Mouse (Mus musculus): ENCODE results near the gene Zfp277. TPM values are rescaled to one million over a fixed set of nuclear protein-coding genes. Genes with fewer than 3 reads are reported as not detected.

The Zfp277 gene
- polyA plus RNA-seq, 1 experiment, result 2.2 TPM

DNA sequence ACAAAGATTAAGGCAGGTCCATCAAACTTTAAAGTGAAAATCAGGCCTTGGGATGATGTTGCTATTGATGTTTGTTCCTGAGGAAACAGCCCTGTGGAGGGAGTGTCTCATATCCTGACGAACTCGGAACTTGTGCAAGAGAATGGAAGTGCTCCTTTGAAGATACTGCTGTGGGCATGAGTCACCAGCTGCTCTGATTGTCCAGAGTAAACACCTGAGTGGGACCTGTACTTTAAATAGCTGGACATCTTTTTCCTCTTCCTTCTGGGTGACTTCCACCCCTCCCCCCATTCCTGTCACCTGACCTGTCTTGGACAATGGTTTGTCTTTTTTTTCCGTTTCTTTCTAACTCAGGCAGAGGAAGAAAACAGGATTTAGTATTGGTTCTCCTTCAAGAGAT is 13.3 kb upstream of the Zfp277 start:
- Histone ChIP-seq H3K36me3 (ENCODE audit: control insufficient read depth, insufficient read depth, low read length) (no peaks in the 10 kb centered on the region), H3K27me3 (ENCODE audit: control insufficient read depth, insufficient read depth, low read length) (no peaks in the 10 kb centered on the region), H3K27ac (ENCODE audit: insufficient read depth, low read depth, low read length) (no peak overlapping the region), H3K4me1 (ENCODE audit: control insufficient read depth, insufficient read depth, insufficient read length, low read length) (no peaks in the 10 kb centered on the region), H3K4me3 (ENCODE audit: low read depth, low read length) (no peak overlapping the region)
- WGBS, result 42% methylated on average over 3 of the region's 3 CpGs
- TF ChIP-seq CTCF (IDR thresholded peaks at IDR 0.05; ENCODE audit: extremely low read depth, insufficient read length, insufficient replicate concordance, low read depth, low read length), result no peak

DNA sequence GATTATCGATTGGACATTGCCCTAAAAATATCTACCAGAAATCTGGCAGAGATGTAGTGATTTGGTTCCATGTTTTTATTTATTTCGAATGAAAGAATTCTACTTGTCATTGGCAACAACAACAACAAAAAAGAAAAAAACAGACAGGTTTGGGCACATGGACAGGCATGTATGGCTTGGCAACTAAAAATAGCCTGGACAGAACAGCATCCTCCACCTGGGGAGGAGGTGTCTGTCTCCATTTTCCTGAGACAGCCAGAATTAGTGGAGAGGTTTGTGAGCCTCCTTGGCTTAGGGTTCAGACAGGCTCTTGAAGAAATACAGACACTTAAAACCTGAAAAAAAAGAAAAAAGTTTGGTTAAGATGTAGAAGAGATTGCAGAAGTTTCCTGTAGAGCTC is 10.8 kb upstream of the Zfp277 start:
- Histone ChIP-seq H3K4me3 (ENCODE audit: low read depth, low read length) (no peak overlapping the region), H3K27ac (ENCODE audit: insufficient read depth, low read depth, low read length) (no peak overlapping the region), H3K27me3 (ENCODE audit: control insufficient read depth, insufficient read depth, low read length) (no peaks in the 10 kb centered on the region), H3K4me1 (ENCODE audit: control insufficient read depth, insufficient read depth, insufficient read length, low read length) (no peaks in the 10 kb centered on the region), H3K36me3 (ENCODE audit: control insufficient read depth, insufficient read depth, low read length) (no peaks in the 10 kb centered on the region)
- WGBS, result 81% methylated on average over 2 of the region's 2 CpGs
- TF ChIP-seq CTCF (IDR thresholded peaks at IDR 0.05; ENCODE audit: extremely low read depth, insufficient read length, insufficient replicate concordance, low read depth, low read length) (no peak), POLR2A (IDR thresholded peaks at IDR 0.05; ENCODE audit: low read depth, low read length) (no peak)

DNA sequence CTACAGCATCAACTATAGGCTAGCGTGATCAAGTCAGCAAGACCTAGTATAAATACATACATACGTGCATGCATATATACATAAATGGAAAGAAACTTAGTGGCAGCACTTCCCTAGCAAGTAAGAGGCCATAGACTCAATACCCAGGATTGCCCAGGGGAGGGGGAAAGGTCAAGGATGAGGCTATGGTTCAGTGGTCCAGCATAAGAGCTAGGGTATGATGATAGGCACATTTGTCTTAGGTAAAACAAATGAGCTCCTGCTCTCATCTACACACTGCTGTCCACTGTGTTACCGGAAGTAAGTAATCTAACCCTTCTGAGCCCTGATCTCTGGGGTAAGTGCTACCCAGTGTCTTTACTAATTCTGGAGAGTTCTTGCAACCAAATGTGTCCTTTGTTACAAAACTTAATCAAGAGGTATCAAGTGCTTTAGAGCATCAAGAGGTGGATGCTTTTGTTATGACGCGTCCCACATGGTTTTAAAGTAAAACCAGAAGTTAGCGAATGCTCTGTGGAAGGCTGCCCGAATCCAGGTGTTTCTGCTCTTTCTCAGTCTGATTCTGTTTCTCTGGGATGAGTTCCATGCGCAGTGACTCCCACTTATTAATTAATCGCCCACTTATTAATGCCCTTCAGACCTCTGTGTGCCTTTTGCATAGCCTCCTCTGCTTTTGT is 3.6 kb upstream of the Zfp277 start:
- TF ChIP-seq POLR2A (IDR thresholded peaks at IDR 0.05; ENCODE audit: low read depth, low read length), result no peak
- TF ChIP-seq CTCF (IDR thresholded peaks at IDR 0.05; ENCODE audit: extremely low read depth, insufficient read length, insufficient replicate concordance, low read depth, low read length), result no peak
- Histone ChIP-seq H3K27ac (ENCODE audit: insufficient read depth, low read depth, low read length) (no peak overlapping the region), H3K27me3 (ENCODE audit: control insufficient read depth, insufficient read depth, low read length) (no peaks in the 10 kb centered on the region), H3K4me1 (ENCODE audit: control insufficient read depth, insufficient read depth, insufficient read length, low read length) (peaks cover 6% of the 10 kb centered on the region), H3K36me3 (ENCODE audit: control insufficient read depth, insufficient read depth, low read length) (no peaks in the 10 kb centered on the region), H3K4me3 (ENCODE audit: low read depth, low read length) (no peak overlapping the region)
- WGBS, result 86% methylated on average over 9 of the region's 9 CpGs

DNA sequence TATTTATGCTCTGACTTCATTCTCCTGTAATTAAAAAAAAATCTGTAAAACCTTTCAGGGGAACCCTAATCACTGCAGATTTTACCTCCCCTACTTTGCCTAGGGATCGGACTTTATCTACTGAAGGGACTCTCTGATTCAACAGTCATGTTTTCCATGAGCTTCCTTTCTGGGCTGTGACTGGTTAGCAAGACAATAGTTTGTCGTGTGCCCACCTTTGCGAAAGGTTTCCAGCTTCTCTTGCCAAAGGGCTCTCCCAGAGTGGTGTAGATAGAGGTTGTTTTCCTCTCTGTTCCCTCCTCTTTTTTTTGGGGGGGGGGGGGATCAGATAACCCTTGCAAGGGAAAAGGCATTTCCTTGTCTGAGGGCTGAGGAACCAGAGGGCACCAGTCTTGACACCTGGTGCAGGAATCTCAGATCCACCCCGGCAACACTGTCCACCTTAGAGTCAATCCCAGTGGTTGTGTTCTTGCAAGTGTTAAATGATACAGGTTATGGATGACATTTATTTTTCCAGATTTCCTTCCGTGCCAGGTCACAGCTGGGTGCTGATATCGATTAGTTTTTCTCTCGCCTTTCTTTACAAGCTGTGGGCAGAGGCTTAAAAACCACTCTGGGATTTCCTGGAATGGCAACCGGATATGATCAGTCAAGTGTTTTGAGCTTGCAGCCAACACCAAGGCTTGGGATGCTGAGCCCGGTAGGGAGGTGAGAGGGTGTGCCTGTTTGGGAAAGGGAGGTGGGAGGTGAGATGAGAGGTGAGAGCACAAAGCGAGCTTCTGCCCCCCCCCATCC is 2.1 kb upstream of the Zfp277 start:
- Histone ChIP-seq H3K36me3 (ENCODE audit: control insufficient read depth, insufficient read depth, low read length) (no peaks in the 10 kb centered on the region), H3K27me3 (ENCODE audit: control insufficient read depth, insufficient read depth, low read length) (no peaks in the 10 kb centered on the region), H3K4me1 (ENCODE audit: control insufficient read depth, insufficient read depth, insufficient read length, low read length) (peaks cover 6% of the 10 kb centered on the region), H3K27ac (ENCODE audit: insufficient read depth, low read depth, low read length) (no peak overlapping the region), H3K4me3 (ENCODE audit: low read depth, low read length) (no peak overlapping the region)
- whole genome bisulfite sequencing, result 16% methylated on average over 10 of the region's 10 CpGs
- TF ChIP-seq POLR2A (IDR thresholded peaks at IDR 0.05; ENCODE audit: low read depth, low read length) (no peak), CTCF (IDR thresholded peaks at IDR 0.05; ENCODE audit: extremely low read depth, insufficient read length, insufficient replicate concordance, low read depth, low read length) (no peak)

DNA sequence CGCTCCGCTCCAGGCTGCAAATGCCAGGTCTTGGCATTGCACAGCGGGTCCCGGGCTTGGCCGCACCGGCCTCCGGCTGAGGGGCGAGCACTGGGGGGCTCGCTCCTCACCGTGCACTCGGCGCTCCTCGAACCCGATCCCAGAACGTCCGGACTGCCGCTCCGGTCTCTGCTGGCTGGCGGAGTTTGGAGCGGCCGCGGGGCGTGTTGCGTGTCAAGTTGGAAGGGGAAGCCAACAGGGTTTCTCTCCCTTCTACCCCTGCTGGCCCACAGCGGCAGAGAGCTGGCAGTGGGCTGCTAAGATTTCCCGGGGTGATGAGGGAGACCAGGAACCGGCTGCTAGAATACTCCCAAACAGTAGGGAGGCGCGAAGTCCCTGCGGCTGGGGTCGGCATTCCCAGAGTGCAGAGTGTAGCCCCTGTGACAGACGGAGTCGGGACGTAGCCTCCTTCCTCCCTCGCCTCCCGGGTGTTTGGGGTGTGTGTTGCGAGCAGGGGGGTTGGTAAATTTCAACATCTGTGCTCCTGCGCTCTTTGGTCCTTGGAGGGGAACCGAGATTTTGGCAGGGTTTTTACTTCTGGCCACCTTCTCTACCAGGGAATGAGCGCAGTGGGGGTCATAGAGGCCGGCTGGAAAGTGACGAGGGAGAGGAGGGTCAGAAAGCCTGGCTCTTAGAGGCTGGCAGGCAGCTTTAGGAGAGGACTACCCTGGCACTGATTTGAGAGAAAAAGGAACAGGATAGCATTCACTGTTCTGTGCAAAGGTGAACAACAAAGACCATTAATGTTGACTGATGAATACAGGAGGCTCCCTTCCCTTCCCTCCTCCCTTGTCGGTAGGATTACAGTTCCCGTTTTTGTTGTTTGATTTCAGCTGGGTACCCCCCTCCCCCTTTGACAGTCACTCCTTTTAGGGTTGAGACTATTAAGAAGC is 1.0 kb upstream of the Zfp277 start:
- H3K4me1 ChIP-seq (ENCODE audit: control insufficient read depth, insufficient read depth, insufficient read length, low read length), result peaks cover 6% of the 10 kb centered on the region
- peak overlapping the region; percentile 92 for H3K4me3 ChIP-seq (ENCODE audit: low read depth, low read length)
- no peaks in the 10 kb centered on the region for H3K27me3 ChIP-seq (ENCODE audit: control insufficient read depth, insufficient read depth, low read length)
- WGBS, result under 1% methylated on average over 44 of the region's 44 CpGs
- H3K36me3 ChIP-seq (ENCODE audit: control insufficient read depth, insufficient read depth, low read length), result no peaks in the 10 kb centered on the region
- no peak for TF ChIP-seq POLR2A (IDR thresholded peaks at IDR 0.05; ENCODE audit: low read depth, low read length)
- no peak for TF ChIP-seq CTCF (IDR thresholded peaks at IDR 0.05; ENCODE audit: extremely low read depth, insufficient read length, insufficient replicate concordance, low read depth, low read length)
- H3K27ac ChIP-seq (ENCODE audit: insufficient read depth, low read depth, low read length), result no peak overlapping the region; the same call in 1 of the 2 replicates

DNA sequence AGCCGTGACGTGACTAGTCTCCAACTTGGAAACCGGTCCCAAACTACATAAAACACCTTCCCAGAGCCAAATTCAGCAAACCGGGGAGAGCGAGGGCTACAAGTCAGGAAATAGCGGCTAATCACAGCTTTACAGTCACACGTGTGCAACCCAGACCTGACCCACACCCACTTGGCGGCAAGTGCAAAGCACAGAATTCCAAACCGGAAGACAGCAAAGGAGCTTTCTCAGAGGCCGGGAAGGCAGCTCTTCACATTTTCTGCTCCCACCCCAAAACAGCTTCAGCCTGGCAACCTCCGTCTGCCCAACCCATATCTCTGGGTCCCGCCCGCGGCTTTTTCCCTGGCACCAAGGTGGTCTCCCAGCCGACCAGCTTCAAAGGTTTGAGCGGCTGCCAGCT is 496 bp downstream of the Zfp277 start:
- H3K27ac ChIP-seq (ENCODE audit: insufficient read depth, low read depth, low read length), result peak overlapping the region; percentile 18; the same call in 1 of the 2 replicates
- peak; percentile 28; the same call in 1 of the 2 replicates for TF ChIP-seq POLR2A (IDR thresholded peaks at IDR 0.05; ENCODE audit: low read depth, low read length)
- no peak for TF ChIP-seq CTCF (IDR thresholded peaks at IDR 0.05; ENCODE audit: extremely low read depth, insufficient read length, insufficient replicate concordance, low read depth, low read length)
- H3K4me1 ChIP-seq (ENCODE audit: control insufficient read depth, insufficient read depth, insufficient read length, low read length), result peaks cover 6% of the 10 kb centered on the region
- WGBS, result 1% methylated on average over 16 of the region's 16 CpGs
- peak overlapping the region; percentile 90 for H3K4me3 ChIP-seq (ENCODE audit: low read depth, low read length)
- no peaks in the 10 kb centered on the region for H3K27me3 ChIP-seq (ENCODE audit: control insufficient read depth, insufficient read depth, low read length)
- H3K36me3 ChIP-seq (ENCODE audit: control insufficient read depth, insufficient read depth, low read length), result no peaks in the 10 kb centered on the region

Data from small intestine, adult 2 months (tissue).